Mouse (Mus musculus): Measurements from ENCODE around the gene Alcam.

Alcam gene

DNA sequence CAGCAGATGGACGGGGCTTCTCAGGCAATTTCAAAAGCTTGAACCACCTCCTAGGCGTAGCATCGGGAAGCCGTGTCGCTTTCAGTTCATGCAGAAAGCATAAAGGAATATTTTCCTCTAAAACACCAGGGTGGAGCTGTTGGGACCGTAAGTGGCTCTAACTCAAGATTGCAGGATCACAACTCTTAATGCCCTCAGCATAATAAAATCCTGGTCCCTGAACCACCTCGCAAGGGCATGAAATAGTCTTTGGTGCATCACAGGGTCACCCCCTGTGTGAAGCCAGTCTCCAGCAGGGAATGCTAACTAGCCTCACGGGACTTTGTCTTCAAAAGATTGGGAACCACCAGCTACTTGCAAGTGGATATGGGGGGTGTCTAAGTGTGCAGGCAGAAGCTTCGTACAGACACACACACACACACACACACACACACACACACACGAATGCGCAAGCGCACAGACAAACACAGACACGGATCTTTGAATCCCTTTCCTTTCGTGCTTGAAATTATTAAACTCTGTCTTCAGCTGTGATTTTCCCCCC, at the start of gene Alcam:
Gene Alcam, minus strand, starts transcription at position 104 of the 544 bp plus-strand sequence.
- DNase-seq (ENCODE audit: low spot score), result no peak

DNA sequence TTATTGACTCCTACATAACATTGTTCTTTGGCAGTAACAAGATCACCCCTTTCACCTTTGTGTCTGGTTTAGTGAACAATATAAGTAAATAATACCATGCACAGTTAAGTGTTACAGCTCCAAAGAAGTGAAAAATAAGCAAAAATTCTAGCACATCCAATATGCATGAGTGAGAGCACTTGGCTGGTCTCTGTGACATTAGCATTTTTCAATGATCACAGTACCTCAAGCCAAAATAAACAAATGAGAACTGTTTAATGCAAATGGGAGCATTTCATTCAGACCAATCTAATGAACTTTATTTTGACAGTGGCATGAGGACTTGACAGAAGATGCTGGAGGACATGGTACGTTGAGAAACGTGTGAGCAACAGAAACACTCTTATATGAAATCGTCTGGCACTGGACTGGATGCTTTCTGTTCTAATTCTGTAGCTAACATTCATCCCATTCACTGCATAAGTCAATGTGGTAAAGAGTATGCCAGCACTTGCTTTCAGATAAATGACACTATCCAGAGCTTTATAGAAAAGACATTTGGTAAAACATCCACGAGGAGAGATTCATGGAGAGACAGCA, 45.0 kb upstream of the Alcam start:
- DNase-seq (ENCODE audit: low spot score), result no peak

GRCm38 (mm10) chr16:52490542-52490941, 36.7 kb upstream of the Alcam start:
- no peak for DNase-seq (ENCODE audit: low spot score)

DNA sequence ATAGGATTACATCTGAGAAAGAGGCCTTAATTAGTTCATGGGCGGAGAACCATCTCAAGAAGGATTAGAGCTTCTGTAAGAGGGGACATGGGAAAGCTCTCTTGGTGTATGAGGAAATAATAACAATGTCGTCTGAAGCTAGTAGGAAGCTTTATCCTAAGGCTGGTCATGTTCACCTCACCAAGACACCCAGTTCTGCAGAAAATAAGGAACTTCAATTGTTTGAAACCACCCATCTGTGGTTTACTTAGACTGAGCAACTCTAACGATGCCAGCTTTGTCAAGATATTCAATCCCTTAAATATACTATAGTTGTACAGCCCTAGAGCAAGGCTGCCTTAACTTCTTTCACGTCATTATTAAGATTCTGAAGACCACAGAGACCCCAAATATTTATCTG, 20.4 kb upstream of the Alcam start:
- DNase-seq (ENCODE audit: low spot score), result no peak

GRCm38 (mm10) chr16:52473089-52473488, 19.2 kb upstream of the Alcam start:
- no peak for DNase-seq (ENCODE audit: low spot score)

GRCm38 (mm10) chr16:52472635-52473034, 18.8 kb upstream of the Alcam start:
- no peak for DNase-seq (ENCODE audit: low spot score)

DNA sequence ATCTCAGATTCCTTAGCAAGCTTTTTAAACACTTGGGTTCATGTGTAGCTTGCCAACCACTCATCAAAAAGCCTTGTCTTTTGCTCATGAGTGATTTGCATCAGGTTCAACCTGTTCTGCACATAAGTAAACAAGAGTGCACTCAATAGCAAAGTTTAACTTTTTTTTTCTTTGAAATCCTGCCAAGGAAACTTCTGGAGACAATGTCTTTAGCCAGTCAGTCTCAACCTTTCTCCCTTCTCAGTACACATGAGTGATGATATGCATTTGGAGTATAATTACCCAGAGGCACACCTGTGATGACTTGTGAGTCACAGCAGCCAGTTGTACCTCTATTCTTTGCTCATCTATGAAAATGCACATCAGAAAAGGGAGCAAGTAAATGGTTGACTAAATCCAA, 18.2 kb upstream of the Alcam start:
- DNase-seq (ENCODE audit: low spot score), result no peak

DNA sequence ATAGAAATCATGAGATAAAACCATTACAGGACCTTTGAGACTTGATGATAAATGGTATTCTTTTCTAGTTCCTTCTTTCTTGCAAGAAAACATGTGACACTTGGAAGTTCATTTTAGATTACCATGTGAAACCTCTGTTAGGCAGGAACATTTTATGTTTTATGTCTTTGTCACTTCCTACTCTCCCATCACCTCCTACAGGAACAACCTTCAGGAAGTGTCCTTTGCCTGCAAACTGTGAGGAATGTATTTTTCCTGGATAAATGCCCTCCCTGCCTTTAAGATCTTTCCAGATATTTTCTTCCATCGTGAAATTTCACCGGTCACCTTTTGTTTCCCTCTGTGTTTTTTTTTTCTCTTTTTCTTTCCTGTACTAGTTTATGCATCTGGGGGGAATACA, 17.0 kb upstream of the Alcam start:
- no peak for DNase-seq (ENCODE audit: low spot score)

GRCm38 (mm10) chr16:52470226-52470625, 16.4 kb upstream of the Alcam start:
- DNase-seq (ENCODE audit: low spot score), result no peak

DNA sequence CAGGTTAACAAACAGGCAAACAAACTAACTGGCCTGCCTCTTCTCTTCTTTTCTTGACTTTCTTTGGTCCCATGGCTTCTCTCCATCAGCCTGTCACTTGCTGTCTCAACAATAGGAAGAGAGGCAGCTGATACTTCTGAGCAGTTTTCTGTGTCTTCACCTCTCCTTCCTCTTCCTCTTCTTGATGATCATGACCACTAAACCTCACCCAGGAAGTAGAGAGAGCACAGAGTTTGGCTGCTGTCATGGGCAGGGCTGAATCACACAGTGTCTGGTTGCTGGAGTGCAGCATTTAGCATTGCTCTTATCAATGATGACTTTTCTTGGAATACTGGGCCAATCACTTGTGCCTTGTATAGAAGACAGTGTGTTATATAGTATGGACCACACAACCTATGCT, 14.6 kb upstream of the Alcam start:
- no peak for DNase-seq (ENCODE audit: low spot score)

DNA sequence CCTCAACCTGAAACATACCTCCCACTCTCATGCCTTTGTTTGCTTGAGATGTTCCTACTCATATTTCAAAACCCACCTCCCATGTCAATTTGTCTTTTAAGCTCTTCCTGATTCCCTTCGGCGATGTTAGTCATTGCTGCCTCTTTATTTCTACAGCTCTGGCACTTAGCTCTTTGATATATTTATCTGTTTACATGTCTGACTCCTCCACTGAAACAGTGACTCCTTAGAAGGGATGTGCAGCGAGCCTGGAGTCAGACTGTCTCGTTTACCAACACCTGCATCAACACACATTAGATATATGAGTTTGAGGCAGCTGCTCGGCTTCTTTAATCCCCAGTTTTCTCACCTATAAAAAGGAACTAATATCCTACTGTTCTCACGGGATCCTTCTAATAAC, 12.9 kb upstream of the Alcam start:
- no peak for DNase-seq (ENCODE audit: low spot score)

GRCm38 (mm10) chr16:52464597-52464996, 10.7 kb upstream of the Alcam start:
- no peak for DNase-seq (ENCODE audit: low spot score)

GRCm38 (mm10) chr16:52452862-52453715, 785 bp downstream of the Alcam start:
- no peak for DNase-seq (ENCODE audit: low spot score)

- DNase-seq (ENCODE audit: low spot score), result no peak
Measured at GRCm38 (mm10) chr16:52452477-52452831, 1.4 kb downstream of the Alcam start.

GRCm38 (mm10) chr16:52451786-52452476, 1.9 kb downstream of the Alcam start:
- DNase-seq (ENCODE audit: low spot score), result no peak

- DNase-seq (ENCODE audit: low spot score), result no peak
Measured at GRCm38 (mm10) chr16:52451101-52451785, 2.6 kb downstream of the Alcam start.

GRCm38 (mm10) chr16:52450245-52451100, 3.4 kb downstream of the Alcam start:
- no peak for DNase-seq (ENCODE audit: low spot score)

GRCm38 (mm10) chr16:52449889-52450244, 4.0 kb downstream of the Alcam start:
- DNase-seq (ENCODE audit: low spot score), result no peak

DNA sequence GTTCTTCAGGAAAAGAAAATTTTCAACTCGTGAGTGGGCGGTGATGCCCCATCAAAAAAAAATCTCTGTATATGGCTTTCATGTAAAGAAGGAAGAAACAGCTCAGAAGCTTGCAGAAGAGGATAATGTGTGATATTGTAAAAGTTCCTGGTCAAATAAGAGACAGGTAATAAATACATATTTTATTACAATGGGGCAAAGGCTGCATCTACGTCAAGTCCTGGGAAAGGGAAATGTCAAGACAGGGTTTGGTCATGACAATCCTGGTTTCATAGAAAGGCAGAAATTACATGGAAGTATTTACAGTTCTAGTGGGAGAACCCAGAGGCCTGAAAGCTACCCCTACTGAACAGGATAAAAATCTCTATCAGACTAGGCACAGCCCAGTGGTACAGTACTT, 7.9 kb downstream of the Alcam start:
- no peak for DNase-seq (ENCODE audit: low spot score)

GRCm38 (mm10) chr16:52443635-52444505, 10.0 kb downstream of the Alcam start:
- no peak for DNase-seq (ENCODE audit: low spot score)

Measured in MN1 (cell line).